Mouse (Mus musculus) heart, adult 8-10 months (tissue): ENCODE results near the gene Hmgxb4. TPM values are rescaled to one million over a fixed set of nuclear protein-coding genes. Genes with fewer than 3 reads are reported as not detected.
"Not testable (repeated sequence)": the region's sequence is repeated elsewhere in the genome, so short reads cannot be mapped to it uniquely, and the experiment has no call there.

Experiments
- DNase-seq: peaks from one replicate; pipeline ENCODE4 v3.0.0; 2022; ENCODE audit warnings: low spot score
- total RNA-seq, 4 experiments: library from RNA; stranded (reverse); gene quantifications; 2 replicates each; pipeline ENCODE4 v1.2.4; 2022

Gene Hmgxb4
- 10 to 100 TPM; 12.7 to 16.8 (median 13.5) TPM for total RNA-seq

- DNase-seq = no peak
These were observed at the start of gene Hmgxb4 for GRCm38 (mm10) chr8:74993081-74993474. TSS of gene Hmgxb4 (plus strand) at chr8:74993356.

DNA sequence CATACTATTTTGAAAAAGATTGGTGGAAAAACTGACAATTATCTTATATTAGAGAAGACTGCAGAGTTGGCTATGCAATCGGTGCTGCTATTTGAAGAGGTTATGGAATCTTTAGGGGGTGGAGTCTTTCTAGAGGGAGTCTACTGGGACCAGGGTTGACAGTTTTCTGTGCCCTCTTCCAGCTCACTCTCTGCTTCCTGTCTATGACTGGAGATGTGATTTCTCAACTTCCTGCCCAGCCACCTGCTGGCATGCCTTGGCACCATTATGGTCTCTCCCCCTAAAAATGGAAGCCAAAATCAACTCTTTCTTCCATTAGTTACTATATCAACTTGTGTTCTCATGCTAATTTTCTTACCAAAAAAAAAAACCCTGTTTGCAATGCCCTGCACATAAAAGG lies 43.7 kb upstream of the Hmgxb4 start:
- DNase-seq = no peak

- no peak for DNase-seq
These were observed 29.2 kb upstream of the Hmgxb4 start for GRCm38 (mm10) chr8:74963983-74964382.

DNA sequence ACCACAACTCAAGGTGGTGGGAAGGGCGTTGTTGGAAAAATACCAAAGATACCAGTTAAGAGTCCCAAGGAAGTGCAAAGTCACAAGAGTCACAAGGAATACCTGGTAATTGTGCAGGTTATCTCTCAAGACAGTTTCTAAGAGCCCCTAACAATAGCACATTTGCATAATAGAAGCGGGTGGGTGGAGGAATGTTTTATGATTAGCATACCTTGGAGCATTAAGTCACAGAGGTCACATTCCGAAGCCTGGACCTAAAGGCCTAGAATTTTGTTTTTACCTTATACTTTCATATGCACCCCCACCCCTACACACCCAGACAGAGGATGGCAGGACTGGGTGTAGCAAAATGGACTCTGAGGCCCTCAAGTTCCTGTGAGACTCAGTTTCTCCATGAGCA lies 22.9 kb upstream of the Hmgxb4 start:
- not testable (repeated sequence) for DNase-seq

- DNase-seq = no peak
These were observed 21.5 kb upstream of the Hmgxb4 start for GRCm38 (mm10) chr8:74971636-74972035.

DNA sequence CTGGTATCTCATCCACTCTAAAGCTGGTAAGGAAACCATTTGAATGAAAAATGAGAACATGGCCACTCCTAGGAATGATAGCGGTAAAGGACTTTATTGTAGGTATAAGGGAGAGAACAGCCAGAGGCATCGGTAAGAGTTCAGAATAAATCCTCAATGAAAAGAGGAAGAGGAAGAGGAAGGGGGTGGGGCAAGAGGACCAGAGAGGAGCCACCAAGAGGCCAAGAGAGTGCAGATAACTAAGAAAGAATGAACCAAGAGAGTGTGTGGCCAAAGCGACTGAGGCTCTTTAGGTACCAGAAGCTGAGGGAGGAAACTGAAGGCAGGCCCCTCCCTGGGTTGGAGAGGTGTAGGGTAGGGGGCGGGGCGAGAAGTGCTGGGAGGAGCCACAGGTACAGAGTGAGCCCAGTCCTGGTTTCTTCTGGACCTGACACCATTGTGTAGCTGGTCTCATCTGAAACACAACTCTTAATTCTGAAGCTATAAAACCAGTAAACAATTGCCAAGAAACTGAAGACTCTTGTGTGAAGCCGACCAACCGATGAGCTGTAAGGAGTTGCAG lies 20.8 kb upstream of the Hmgxb4 start:
- no peak for DNase-seq

- DNase-seq = no peak
These were observed 19.9 kb upstream of the Hmgxb4 start for GRCm38 (mm10) chr8:74973121-74973869.

- DNase-seq = no peak
These were observed 19.3 kb upstream of the Hmgxb4 start for GRCm38 (mm10) chr8:74973904-74974303.

GRCm38 (mm10) chr8:74977427-74977826 lies 15.7 kb upstream of the Hmgxb4 start:
- no peak for DNase-seq

- no peak for DNase-seq
These were observed 13.0 kb upstream of the Hmgxb4 start for GRCm38 (mm10) chr8:74980060-74980710.

DNA sequence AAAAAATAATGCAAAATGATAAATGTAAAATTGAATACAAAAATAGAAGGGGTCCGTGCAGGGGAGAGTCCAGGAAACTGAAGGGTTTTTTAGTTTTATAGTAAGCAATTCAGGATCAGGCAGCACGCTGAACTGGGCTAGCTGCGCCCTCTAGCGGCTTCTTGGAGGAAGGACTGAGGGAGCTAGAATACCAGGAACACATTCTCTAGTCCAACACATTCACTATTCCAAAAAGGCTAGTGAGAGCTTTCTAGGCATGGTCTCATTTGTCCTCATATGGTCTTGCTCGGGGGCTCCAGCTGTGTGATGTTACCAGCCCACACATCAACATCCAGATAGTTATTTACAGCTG lies 12.5 kb upstream of the Hmgxb4 start:
- DNase-seq = peak; percentile 17

DNA sequence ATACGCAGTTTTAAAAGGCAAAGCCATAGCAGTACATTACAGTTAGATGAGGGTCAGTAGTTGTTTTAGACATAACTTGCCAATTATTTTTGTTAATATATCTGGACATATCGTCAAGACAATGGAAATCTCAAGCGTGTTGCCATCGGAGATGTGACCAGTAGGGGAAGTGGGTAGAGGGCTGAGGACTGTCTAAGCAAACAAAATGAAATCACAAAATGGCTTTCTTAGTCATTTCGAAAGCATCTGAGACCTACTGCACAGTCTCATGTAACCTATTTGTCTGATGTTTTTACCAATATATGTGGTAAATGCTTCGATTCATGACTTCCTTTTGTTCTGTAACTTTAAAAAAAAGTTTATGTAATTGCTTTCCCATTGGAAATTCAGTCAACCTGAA lies 11.3 kb upstream of the Hmgxb4 start:
- no peak for DNase-seq

- no peak for DNase-seq
These were observed 5.7 kb upstream of the Hmgxb4 start for GRCm38 (mm10) chr8:74987436-74987835.

GRCm38 (mm10) chr8:74990021-74990420 lies 3.1 kb upstream of the Hmgxb4 start:
- no peak for DNase-seq

DNA sequence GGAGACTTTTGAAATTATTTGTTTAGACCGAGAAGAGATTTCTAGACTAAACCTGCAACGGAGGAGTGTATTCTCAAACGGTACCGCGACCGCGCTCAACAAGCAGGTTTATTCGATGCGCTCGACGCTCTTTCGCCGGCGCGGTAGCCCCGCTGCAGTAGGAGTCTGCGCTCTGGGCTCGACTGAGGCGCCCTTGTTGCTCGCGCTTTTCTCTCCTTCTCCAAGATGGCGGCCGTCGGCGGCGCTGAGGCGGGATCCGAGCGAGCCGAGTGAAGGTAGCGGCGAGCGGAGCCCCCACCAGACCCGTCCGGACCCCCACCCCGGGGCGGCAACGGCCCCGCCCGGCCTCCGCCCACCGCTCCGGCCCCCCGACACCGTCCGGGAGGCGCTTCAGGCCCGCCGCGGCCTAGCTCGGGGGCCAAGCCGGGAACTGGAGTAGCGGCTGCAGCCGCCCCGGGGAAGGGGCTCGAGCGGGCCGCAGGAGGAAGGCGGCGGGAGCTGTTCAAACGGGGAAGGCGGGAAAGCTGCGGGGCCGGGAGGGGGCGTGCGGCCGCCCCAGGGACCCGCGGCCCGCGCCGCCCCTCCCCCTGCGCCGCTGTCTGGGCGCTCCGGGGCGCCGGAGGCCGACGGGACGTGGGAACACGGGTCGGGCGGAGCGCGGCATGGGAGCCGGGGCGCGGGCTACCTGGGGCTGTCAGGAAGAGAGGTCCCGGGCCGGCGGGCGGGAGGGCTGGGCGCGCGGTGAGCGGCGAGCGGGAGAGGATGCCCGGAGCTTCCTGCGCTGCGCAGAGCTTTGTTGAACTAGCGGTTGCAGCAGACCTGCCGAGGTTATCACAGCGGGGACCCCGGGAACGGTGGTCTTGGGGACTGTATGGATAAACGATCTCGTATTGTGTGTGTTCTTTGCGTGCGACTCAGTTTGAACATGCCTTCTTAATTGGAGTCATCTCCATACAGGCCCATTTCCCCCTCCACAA lies 607 bp downstream of the Hmgxb4 start:
- peak; percentile 77 for DNase-seq

GRCm38 (mm10) chr8:74994540-74994939 lies 1.4 kb downstream of the Hmgxb4 start:
- DNase-seq = no peak

DNA sequence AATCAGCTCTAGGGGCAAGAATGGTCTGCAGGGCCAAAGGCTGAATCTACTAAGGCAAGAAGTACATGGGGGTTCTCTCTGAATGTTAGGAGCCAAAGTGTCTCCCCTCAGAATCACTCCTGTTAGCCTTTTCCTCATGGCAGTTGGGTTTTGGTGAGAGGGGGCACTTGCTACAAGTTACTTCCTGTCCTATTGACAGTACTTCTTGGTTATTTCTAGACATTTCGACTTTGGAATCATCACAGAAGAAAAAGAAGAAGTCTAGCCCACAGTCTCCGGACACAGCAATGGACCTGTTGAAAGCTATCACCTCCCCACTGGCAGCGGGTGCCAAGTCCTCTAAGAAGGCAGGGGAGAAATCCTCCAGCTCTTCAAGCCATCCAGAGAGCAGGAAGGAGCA lies 7.3 kb downstream of the Hmgxb4 start:
- no peak for DNase-seq

DNA sequence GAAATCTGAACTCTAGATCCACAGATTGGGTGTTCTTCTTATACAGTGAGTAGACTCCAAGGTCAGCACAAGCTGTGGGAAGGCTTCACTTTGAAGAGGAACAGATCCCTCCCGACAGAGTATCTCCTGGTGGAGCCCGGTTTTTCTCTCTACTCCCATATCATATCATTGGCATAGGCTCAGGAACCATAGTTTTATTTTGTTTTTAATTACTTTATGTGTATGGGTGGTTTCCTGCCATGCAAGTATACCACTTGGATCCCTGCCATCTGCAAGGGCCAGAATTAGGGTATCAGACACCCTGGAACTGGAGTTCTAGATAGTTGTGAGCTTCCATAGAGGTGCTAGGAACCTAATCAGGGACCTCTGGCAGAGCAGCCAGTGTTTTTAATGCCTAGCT lies 15.7 kb downstream of the Hmgxb4 start:
- DNase-seq = no peak

GRCm38 (mm10) chr8:75013557-75013956 lies 20.4 kb downstream of the Hmgxb4 start:
- no peak for DNase-seq

GRCm38 (mm10) chr8:75013964-75014363 lies 20.8 kb downstream of the Hmgxb4 start:
- DNase-seq = no peak

DNA sequence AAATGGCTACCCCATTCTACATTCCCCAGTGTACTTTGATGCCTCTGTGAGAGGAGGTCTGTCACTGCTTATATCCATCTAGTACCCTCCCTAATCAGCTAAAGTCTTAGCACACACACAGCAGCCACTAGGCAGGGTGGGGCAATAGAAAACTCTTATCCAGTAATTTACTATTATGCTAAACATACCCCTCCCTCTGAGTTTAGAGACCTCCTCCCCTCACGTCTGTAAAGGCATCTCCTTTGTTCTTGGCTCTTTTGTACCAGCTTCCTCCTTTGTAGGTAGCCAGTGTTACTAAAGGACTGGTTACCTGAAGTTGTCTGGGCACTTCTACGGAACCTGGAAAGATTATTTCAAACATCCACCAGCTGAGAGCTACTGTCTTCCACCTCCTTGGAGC lies 22.8 kb downstream of the Hmgxb4 start:
- DNase-seq = no peak

DNA sequence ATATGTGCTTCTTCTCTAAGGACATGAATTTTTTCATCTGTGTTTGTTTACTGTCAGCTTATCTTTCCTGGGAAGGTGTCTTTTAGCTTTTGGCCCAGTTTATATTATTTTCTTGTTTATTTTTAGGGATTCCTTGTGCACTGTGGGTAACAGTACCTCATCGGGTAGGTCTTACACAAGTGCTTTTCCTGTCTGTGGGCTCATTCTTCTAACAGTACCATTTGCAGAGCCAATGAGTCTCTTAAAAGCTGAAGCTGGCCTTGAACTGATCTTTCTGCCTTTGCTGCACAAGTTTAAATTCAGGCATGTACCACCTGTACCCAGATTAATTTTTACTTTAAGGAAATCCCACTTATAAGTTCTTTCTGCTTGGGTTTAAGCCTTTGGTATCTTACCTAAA lies 23.3 kb downstream of the Hmgxb4 start:
- DNase-seq = no peak
